Mouse (Mus musculus): ENCODE measurements around the gene Hinfp.

The Hinfp gene

GRCm38 (mm10) chr9:44259014-44259413, 46.5 kb downstream of the Hinfp start:
- DNase-seq (ENCODE audit: low read depth, low spot score) = no peak

GRCm38 (mm10) chr9:44256213-44256612, 49.3 kb downstream of the Hinfp start:
- DNase-seq (ENCODE audit: low read depth, low spot score) = no peak

DNA sequence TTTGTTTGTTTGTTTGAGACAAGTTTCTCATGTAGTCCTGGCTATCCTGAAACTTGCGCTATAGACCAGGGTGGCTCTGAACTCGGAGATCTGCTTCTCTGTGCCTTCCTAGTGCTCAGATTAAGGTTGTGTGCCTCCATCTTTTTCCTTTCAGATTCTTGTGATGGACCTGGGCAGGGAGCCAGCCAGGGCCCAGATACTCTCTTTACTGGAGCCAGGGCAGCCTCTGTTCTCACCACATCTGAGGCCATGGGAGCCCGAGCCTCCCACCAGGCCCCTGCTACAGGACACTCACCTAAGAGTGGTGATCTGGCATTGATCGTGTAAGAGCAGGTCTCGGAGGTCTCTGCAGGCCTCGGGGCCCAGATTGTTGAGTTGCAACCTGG, 50.3 kb downstream of the Hinfp start:
- DNase-seq (ENCODE audit: low read depth, low spot score) = no peak

GRCm38 (mm10) chr9:44254508-44255135, 50.8 kb downstream of the Hinfp start:
- no peak for DNase-seq (ENCODE audit: low read depth, low spot score)

DNA sequence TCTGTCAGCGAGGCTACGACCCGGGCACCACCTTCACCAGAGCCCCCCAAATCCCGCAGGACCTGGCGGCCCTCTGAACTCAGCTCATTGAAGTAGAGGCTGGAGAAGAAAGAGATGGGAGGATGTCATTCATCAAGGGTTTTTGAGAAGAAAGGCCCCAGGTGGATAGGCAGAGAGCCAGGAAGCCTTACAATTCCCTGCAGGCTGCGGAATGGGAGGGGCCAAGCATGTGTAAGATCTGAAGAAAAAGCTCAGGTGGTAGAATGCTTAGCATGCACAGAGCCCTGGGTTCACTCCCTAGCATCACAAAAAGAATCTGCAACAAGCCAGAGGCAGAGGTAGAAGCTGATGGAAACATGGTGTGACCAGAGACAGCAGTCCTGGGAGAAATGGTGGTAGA, 52.0 kb downstream of the Hinfp start:
- DNase-seq (ENCODE audit: low read depth, low spot score) = no peak

- DNase-seq (ENCODE audit: low read depth, low spot score) = no peak
Observed at GRCm38 (mm10) chr9:44251314-44251713, 54.2 kb downstream of the Hinfp start, which contains the start of gene Pdzd3. Pdzd3 (minus strand) TSS chr9:44251471.

- no peak for DNase-seq (ENCODE audit: low read depth, low spot score)
Observed at GRCm38 (mm10) chr9:44250445-44250844, 55.0 kb downstream of the Hinfp start.

DNA sequence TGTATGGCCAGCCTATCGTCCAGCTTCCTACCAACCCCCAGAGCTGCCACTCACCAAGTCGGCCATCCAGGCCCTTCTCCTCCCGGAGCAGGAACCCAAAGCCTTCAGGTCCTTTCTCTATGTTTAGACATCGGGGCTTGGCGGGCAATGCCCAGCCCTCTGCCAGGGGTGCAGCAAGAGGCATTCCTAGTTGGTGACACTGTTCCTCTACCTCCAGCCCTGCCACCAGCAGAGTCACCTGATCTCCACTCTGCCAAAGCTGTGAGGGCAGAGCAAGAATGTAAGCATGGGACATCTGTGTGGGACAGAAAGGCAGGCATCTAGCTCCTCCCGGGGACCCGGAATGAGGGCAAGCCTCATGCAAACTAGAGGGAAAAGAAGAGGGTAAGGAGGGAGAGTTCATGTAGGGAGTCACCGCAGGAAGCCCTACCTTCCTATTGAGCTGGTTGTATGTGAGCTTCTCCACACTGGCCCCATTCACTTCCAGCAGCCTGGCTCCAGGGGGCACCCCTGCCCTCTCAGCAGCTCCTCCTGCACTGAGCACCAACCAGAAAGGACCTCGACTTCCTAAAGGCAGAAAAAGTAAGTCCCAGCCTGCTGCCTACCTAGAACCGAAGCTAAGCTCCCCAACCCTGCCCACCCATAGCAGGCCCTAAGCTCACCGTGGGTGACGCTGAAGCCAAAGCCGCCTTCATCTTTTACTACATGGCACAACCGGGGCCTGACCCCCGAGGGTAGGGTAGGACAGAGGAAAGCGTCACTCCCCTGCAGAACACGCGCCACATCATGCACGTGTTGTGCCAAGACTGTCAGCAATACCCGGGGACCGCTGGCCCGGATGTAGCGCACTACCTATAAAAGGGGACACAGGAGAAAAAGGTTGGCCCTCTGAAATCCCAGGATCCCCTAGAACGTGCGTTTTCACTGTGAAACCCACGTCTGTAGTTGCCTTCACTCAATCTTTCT, 56.0 kb downstream of the Hinfp start:
- peak; percentile 66 for DNase-seq (ENCODE audit: low read depth, low spot score)

- DNase-seq (ENCODE audit: low read depth, low spot score) = no peak
Observed at GRCm38 (mm10) chr9:44247907-44248306, 57.6 kb downstream of the Hinfp start.

- DNase-seq (ENCODE audit: low read depth, low spot score) = no peak
Observed at GRCm38 (mm10) chr9:44243621-44244020, 61.9 kb downstream of the Hinfp start.

Data from CD4-positive, CD25-positive, alpha-beta regulatory T cell, adult 2 months (primary cell).